Mouse (Mus musculus): ENCODE measurements around the gene Gas7. TPM values are rescaled to one million over a fixed set of nuclear protein-coding genes. Genes with fewer than 3 reads are reported as not detected.
A peak's percentile ranks its signal among the peaks of the same experiment; 100 is the strongest.

Gas7 gene
- polyA plus RNA-seq, 1 experiment = 239 TPM

DNA sequence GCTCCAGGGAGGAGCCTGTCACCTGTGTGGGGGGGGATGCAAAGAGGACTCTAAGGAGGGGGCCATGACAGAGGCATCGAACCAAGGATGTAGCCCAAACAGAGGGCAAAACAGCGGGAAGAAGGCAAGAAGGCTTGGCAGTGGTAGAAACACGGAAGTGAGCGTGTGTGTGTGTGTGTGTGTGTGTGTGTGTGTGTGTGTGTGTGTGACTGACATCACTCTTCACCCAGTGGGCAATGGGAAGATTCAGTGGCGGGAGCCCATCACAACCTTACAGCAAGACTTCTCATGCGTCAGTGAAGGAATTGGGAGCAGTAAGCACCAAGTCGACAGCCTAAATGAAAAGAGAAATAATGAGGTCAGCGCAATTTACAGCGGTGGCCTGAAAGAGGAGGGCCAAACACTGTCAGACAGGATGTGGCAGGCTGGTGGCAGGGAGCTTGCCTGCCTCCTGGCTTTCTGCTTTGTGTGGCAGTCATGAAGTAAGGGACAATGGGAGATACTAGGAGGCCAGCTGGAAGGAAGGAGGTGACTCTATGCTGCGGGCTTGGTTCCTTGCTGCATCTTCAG, 153.0 kb downstream of the Gas7 start:
- Histone ChIP-seq H3K4me1 (ENCODE audit: control insufficient read depth, insufficient read depth, low read length) (peaks cover 15% of the 10 kb centered on the region), H3K4me3 (ENCODE audit: insufficient read depth, low read length) (no peak overlapping the region), H3K27ac (ENCODE audit: insufficient read depth, low read length) (no peak overlapping the region)
- TF ChIP-seq POLR2A (IDR thresholded peaks at IDR 0.05; ENCODE audit: extremely low read depth, insufficient read depth, low read length) (no peak), CTCF (IDR thresholded peaks at IDR 0.05; ENCODE audit: extremely low read depth, insufficient read depth, low read length) (no peak)

DNA sequence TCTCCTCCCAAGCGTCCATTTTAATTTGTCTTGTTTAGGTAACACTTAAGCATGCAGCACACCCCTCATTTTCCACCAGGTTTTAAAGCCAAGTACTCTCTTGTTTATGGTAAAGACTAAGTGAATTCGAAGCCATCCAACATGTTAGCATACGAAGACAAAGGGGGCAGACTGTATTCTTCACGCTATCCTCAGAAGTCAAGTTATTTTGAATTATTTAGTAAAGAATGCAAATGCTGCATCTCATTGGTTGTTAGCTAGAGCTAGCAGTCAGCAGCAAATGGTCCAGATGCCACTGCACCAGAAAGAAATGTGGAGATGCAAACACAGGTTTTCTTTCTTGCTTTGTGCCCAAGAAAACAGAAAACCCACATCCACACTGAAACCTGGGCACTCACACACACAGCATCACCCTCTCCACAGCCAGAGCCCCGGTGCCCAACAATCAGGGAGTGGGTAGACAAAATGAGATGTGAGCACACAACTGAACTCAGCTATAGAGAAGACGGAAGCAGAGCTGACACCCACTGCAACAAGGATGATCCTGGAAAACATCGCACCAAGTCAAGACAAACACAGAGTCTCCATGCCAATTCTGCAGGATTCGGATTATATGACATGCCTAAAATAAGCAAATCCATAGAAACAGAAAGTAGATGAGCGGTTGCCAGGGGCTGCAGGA, 157.1 kb downstream of the Gas7 start:
- Histone ChIP-seq H3K27ac (ENCODE audit: insufficient read depth, low read length) (0 out of 2 replicates have a peak overlapping the region, but pooled peaks have one; percentile 35), H3K4me1 (ENCODE audit: control insufficient read depth, insufficient read depth, low read length) (peaks cover 18% of the 10 kb centered on the region), H3K4me3 (ENCODE audit: insufficient read depth, low read length) (no peak overlapping the region)
- TF ChIP-seq POLR2A (IDR thresholded peaks at IDR 0.05; ENCODE audit: extremely low read depth, insufficient read depth, low read length) = no peak

DNA sequence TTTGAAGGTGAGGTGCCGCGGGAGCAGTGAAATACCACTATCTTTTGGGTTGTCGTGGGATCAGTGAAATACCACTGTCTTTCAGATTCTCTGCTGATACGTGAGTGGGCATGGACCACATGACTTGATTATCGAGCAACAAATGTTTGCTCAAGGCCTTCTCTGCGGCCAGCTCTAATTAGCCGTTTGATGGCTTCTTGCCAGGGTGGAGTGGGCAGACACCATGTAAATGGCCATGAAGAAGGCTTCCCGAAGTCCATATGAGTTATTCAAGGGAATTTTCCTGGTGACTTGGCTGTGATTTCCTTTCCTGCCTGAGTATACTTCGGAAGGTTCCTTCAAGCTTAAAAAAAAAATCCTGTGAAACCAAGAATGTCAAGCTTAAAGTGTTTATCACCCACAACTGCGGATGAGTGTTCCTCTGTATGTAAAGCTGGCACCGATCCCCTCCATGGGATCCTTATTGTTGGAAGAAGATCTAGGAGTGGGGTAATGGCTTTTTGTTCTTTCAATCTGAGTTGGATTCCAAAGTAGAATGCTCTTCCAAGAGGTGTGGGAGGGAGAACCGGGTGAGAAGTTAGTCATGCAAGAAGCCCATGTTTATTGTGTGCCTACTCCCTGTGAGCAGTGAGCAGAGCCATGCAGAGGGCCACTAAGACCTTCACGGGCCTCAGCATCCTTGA, 161.5 kb downstream of the Gas7 start:
- H3K4me1 ChIP-seq (ENCODE audit: control insufficient read depth, insufficient read depth, low read length) = peaks cover 24% of the 10 kb centered on the region
- TF ChIP-seq CTCF (IDR thresholded peaks at IDR 0.05; ENCODE audit: extremely low read depth, insufficient read depth, low read length) = no peak
- TF ChIP-seq POLR2A (IDR thresholded peaks at IDR 0.05; ENCODE audit: extremely low read depth, insufficient read depth, low read length) = no peak

DNA sequence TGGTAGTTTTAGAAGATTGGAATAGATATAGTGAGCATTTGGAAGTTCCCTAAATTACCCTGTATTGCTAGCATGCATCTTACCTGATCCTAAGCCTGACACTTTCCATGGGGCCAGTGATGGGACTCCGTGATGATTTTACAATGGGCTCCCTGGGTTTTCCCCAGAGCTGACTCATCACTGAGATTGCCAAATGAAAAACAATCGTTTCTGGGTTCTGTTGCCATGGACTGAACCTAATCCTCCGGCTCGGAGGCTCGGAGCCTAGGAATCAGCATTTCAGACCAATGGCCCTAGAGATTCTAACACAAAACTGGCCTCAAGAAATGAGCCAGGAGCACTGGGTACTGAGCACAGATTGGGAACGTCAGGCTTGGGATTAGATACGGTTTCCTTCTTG, 167.1 kb downstream of the Gas7 start:
- Histone ChIP-seq H3K4me1 (ENCODE audit: control insufficient read depth, insufficient read depth, low read length) (peaks cover 21% of the 10 kb centered on the region), H3K27ac (ENCODE audit: insufficient read depth, low read length) (no peak overlapping the region), H3K4me3 (ENCODE audit: insufficient read depth, low read length) (no peak overlapping the region)
- TF ChIP-seq CTCF (IDR thresholded peaks at IDR 0.05; ENCODE audit: extremely low read depth, insufficient read depth, low read length) (no peak), POLR2A (IDR thresholded peaks at IDR 0.05; ENCODE audit: extremely low read depth, insufficient read depth, low read length) (no peak)

More for the DNA sequence above, 161.5 kb downstream of the Gas7 start:
- H3K4me3 ChIP-seq (ENCODE audit: insufficient read depth, low read length) = no peak overlapping the region
- H3K27ac ChIP-seq (ENCODE audit: insufficient read depth, low read length) = peak overlapping the region; percentile 11

DNA sequence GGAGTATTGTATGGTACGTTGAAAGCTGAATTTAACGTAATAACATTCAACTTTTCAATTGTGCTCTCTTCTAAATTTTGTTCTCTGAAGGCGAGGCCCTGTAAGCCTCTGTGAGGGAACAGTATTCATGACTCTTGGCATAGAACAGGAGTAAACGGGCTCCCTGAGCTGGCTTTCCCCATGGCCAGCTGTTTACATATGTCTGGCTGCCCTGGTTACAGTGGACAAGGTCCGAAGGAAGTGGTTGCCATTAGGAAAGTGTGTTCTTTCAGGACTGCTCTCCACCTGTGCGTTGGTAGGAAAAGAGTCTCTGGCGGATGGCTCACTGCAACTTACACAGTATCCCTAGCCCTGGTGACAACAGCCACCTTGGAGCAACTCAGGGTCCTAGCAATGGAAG, 171.9 kb downstream of the Gas7 start:
- TF ChIP-seq CTCF (IDR thresholded peaks at IDR 0.05; ENCODE audit: extremely low read depth, insufficient read depth, low read length) (no peak), POLR2A (IDR thresholded peaks at IDR 0.05; ENCODE audit: extremely low read depth, insufficient read depth, low read length) (no peak)
- Histone ChIP-seq H3K4me1 (ENCODE audit: control insufficient read depth, insufficient read depth, low read length) (peaks cover 11% of the 10 kb centered on the region; the same call in 1 of the 2 replicates), H3K4me3 (ENCODE audit: insufficient read depth, low read length) (no peak overlapping the region), H3K27ac (ENCODE audit: insufficient read depth, low read length) (no peak overlapping the region)

DNA sequence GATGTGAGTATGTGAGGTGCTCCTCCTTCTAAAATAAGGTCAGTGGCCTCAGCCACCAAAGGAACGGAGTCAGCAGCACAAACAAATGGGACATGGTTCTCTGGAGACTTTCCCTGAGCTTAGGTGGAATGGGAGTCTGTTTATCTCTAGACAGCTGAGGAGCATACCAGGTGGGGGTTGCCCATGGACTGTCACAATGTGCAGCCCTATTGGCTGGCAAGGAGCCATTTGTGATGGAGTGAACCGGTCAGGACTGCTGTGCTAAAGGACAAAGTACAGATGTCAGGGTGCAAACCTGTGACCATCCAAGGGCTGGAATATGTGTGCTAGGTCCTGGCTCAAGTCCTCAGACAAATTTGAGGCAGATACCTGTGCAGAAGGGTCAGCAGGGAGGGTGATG, 173.3 kb downstream of the Gas7 start:
- Histone ChIP-seq H3K27ac (ENCODE audit: insufficient read depth, low read length) (no peak overlapping the region), H3K4me3 (ENCODE audit: insufficient read depth, low read length) (no peak overlapping the region), H3K4me1 (ENCODE audit: control insufficient read depth, insufficient read depth, low read length) (peaks cover 10% of the 10 kb centered on the region; the same call in 1 of the 2 replicates)
- TF ChIP-seq CTCF (IDR thresholded peaks at IDR 0.05; ENCODE audit: extremely low read depth, insufficient read depth, low read length) (no peak), POLR2A (IDR thresholded peaks at IDR 0.05; ENCODE audit: extremely low read depth, insufficient read depth, low read length) (no peak)

DNA sequence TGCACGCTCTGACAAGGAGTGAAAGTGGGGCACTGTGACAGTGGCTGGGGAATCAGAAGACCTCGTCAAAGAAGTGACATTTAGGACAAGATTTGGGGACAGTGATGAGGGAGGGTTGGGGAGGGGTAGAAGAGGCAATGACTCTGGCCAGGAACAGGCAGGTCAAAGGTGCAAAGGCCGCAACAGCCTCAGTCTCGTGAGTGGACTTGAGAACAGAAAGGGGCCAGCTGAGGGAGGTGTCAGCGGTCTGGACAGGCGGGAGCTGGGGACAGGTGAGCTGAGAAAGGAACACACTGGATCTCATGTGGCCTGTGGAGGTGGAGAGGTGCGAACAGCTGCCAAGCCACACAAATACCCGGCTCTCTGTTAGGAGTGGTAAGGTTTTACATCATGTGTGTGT, 177.7 kb downstream of the Gas7 start:
- Histone ChIP-seq H3K27ac (ENCODE audit: insufficient read depth, low read length) (no peak overlapping the region), H3K4me3 (ENCODE audit: insufficient read depth, low read length) (no peak overlapping the region), H3K4me1 (ENCODE audit: control insufficient read depth, insufficient read depth, low read length) (peaks cover 12% of the 10 kb centered on the region)
- TF ChIP-seq CTCF (IDR thresholded peaks at IDR 0.05; ENCODE audit: extremely low read depth, insufficient read depth, low read length) = no peak
- TF ChIP-seq POLR2A (IDR thresholded peaks at IDR 0.05; ENCODE audit: extremely low read depth, insufficient read depth, low read length) = no peak

DNA sequence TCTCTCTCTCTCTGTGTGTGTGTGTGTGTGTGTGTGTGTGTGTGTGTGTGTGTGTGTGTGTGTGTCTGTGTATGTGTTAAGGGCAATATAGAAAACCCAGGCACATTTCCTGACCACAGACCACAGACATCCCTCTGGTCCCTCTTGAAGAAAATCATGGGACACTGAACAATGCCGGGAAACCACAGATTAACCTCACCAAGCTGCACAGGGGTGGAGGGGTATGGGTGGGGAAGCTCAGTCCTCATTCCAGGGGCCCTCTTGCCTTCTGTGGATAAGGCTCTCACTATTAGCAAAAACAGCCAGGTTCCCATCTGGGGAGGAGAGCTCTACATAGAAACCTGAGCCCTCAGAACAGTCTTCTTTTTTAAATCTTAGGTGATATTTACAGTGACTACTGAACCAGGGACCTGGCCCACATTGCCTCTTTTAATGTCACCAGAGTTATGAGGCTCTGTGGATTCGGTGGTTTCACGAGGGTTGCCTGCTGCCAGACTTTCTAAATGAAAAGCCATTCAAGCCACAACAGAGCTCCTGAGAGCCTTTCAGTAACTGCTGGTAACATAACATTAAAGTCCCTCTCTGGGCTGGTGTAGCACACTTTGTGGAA, 178.5 kb downstream of the Gas7 start:
- peaks cover 12% of the 10 kb centered on the region for H3K4me1 ChIP-seq (ENCODE audit: control insufficient read depth, insufficient read depth, low read length)
- H3K4me3 ChIP-seq (ENCODE audit: insufficient read depth, low read length) = no peak overlapping the region
- H3K27ac ChIP-seq (ENCODE audit: insufficient read depth, low read length) = no peak overlapping the region
- no peak for TF ChIP-seq CTCF (IDR thresholded peaks at IDR 0.05; ENCODE audit: extremely low read depth, insufficient read depth, low read length)
- TF ChIP-seq POLR2A (IDR thresholded peaks at IDR 0.05; ENCODE audit: extremely low read depth, insufficient read depth, low read length) = no peak

DNA sequence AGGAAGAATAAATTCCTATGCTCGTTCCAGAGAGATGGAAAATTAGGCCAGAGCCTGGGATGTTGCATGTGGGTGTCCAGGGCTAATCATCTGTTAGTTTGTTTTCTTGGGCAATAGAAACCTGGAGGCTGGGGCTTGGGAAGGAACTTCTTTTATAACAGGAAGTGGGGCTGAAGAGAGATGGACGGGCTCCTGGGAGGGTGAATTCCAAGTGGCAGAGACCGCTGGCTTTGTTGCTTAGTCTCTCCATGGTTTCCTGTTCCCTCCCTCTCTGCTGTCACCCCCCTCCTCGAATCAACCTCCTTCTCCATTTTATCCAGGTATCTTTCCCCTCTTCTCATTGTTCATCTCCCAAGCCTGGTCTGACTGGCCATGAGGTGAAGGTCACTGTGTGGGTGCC, 181.0 kb downstream of the Gas7 start:
- no peak overlapping the region for H3K27ac ChIP-seq (ENCODE audit: insufficient read depth, low read length)
- no peak for TF ChIP-seq POLR2A (IDR thresholded peaks at IDR 0.05; ENCODE audit: extremely low read depth, insufficient read depth, low read length)
- no peak for TF ChIP-seq CTCF (IDR thresholded peaks at IDR 0.05; ENCODE audit: extremely low read depth, insufficient read depth, low read length)
- H3K4me1 ChIP-seq (ENCODE audit: control insufficient read depth, insufficient read depth, low read length) = peaks cover 9% of the 10 kb centered on the region
- no peak overlapping the region for H3K4me3 ChIP-seq (ENCODE audit: insufficient read depth, low read length)
